Mouse (Mus musculus): Measurements from ENCODE around the gene Blvrb. TPM values are rescaled to one million over a fixed set of nuclear protein-coding genes. Genes with fewer than 3 reads are reported as not detected.
A peak's percentile ranks its signal among the peaks of the same experiment; 100 is the strongest.

The Blvrb gene
- polyA plus RNA-seq, 1 experiment from 2014 or later = 17.1 TPM

- H3K9me3 ChIP-seq = no peaks in the 10 kb centered on the region
- no peak for ATAC-seq (replicated peaks)
- WGBS = 53% methylated on average over 13 of the region's 13 CpGs
- no peak overlapping the region for H3K27ac ChIP-seq (replicated peaks)
- no peak overlapping the region for H3K9ac ChIP-seq (replicated peaks)
- H3K27me3 ChIP-seq = no peaks in the 10 kb centered on the region
- H3K4me3 ChIP-seq = no peak overlapping the region
- H3K4me1 ChIP-seq = 0 out of 2 replicates have a peak, but pooled peaks cover 7% of the 10 kb centered on the region
- H3K36me3 ChIP-seq = no peaks in the 10 kb centered on the region
- H3K4me2 ChIP-seq (replicated peaks) = no peak overlapping the region
Measured at GRCm38 (mm10) chr7:27452206-27452770, 4.5 kb downstream of the Blvrb start.

DNA sequence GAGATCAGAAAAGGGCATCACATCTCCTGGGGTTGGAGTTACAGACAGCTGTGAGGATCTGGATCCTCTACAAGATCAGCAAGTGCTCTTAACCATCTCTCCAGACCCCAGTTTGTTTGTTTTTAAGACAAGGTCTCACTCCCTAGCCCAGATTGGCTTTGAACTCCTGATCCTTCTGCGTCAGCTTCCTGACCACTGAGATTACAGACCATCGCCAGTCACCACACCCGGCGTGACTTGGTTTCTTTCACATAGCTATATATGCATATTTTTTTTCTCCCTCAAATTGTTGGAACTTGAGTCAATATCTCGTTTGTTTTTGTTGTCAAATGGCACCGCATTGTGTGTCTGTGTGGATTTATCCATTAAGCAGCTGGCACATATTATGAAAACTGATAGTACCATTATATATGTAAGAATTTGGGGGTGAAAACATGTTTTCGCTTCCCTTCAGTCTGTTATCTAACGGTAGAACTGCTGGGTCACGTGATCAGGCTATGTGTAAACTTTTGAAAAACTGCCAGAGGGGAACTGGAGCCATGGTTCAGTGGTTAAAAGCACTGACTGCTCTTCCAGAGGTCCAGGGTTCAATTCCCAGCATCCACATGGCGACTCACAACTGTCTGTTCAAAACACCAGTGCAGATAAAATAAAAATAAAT, 6.8 kb downstream of the Blvrb start:
- Histone ChIP-seq H3K9ac (replicated peaks) (no peak overlapping the region), H3K4me2 (replicated peaks) (no peak overlapping the region), H3K27ac (replicated peaks) (no peak overlapping the region), H3K9me3 (no peaks in the 10 kb centered on the region), H3K27me3 (no peaks in the 10 kb centered on the region), H3K4me3 (no peak overlapping the region), H3K36me3 (no peaks in the 10 kb centered on the region), H3K4me1 (no peaks in the 10 kb centered on the region)
- 83% methylated on average over 10 of the region's 10 CpGs for WGBS
- ATAC-seq (replicated peaks) = no peak

- no peaks in the 10 kb centered on the region for H3K36me3 ChIP-seq
- no peak overlapping the region for H3K4me2 ChIP-seq (replicated peaks)
- no peak overlapping the region for H3K27ac ChIP-seq (replicated peaks)
- no peak overlapping the region for H3K4me3 ChIP-seq
- no peak overlapping the region for H3K9ac ChIP-seq (replicated peaks)
- no peaks in the 10 kb centered on the region for H3K27me3 ChIP-seq
- no peaks in the 10 kb centered on the region for H3K4me1 ChIP-seq
- no peaks in the 10 kb centered on the region for H3K9me3 ChIP-seq
- WGBS = 86% methylated on average over 3 of the region's 3 CpGs
- ATAC-seq (replicated peaks) = no peak
Measured at GRCm38 (mm10) chr7:27455273-27455672, 7.5 kb downstream of the Blvrb start.

DNA sequence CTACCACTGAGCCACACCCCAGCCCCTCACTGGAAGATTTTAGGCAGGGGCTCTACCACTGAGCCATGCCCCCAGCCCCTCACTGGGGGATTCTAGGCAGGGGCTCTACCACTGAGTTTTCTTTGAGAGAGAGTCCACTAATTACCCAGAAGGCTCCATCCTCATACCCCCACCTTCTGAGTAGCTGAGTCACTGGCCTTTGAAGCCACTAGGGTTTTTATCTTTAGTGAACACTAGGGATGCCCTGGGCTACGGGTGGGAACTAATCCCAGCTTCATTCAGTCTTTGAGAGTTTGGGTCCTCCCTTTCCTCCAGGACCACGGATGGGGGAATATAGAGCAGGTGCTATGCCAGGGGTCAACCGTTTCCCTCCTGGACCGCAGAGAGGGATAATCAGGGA, 10.8 kb downstream of the Blvrb start:
- 86% methylated on average over 4 of the region's 4 CpGs for WGBS
- no peaks in the 10 kb centered on the region for H3K27me3 ChIP-seq
- H3K9ac ChIP-seq (replicated peaks) = no peak overlapping the region
- no peaks in the 10 kb centered on the region for H3K36me3 ChIP-seq
- H3K9me3 ChIP-seq = no peaks in the 10 kb centered on the region
- H3K4me3 ChIP-seq = no peak overlapping the region
- no peak overlapping the region for H3K27ac ChIP-seq (replicated peaks)
- no peak for ATAC-seq (replicated peaks)
- H3K4me1 ChIP-seq = no peaks in the 10 kb centered on the region
- H3K4me2 ChIP-seq (replicated peaks) = no peak overlapping the region

- Histone ChIP-seq H3K27me3 (no peaks in the 10 kb centered on the region), H3K4me2 (replicated peaks) (no peak overlapping the region), H3K4me1 (no peaks in the 10 kb centered on the region), H3K4me3 (no peak overlapping the region), H3K36me3 (no peaks in the 10 kb centered on the region), H3K27ac (replicated peaks) (no peak overlapping the region), H3K9me3 (no peaks in the 10 kb centered on the region), H3K9ac (replicated peaks) (no peak overlapping the region)
- no peak for ATAC-seq (replicated peaks)
- WGBS = 91% methylated on average over 5 of the region's 5 CpGs
Measured at GRCm38 (mm10) chr7:27459640-27460039, 11.9 kb downstream of the Blvrb start.

DNA sequence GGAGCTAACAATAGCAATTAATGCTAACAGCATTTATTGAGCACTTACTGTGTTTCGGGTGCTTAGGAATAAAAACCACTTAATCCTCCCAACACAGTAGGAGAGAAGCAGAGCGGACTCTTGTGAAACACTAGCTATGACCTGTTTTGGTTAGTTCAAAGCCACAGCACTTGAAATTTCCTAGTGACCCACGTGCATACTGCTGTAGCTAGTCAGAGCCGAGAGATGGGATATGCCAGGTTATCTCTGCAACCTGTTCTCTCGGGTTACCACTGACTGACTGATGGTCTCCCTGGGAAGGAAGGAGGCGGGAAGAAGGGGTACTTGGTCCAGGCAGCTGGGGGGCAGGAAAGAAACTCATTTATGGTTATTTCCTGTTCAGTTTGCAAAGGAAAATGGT, 12.7 kb downstream of the Blvrb start:
- WGBS = 84% methylated on average over 6 of the region's 6 CpGs
- no peak for ATAC-seq (replicated peaks)
- no peak overlapping the region for H3K4me3 ChIP-seq

DNA sequence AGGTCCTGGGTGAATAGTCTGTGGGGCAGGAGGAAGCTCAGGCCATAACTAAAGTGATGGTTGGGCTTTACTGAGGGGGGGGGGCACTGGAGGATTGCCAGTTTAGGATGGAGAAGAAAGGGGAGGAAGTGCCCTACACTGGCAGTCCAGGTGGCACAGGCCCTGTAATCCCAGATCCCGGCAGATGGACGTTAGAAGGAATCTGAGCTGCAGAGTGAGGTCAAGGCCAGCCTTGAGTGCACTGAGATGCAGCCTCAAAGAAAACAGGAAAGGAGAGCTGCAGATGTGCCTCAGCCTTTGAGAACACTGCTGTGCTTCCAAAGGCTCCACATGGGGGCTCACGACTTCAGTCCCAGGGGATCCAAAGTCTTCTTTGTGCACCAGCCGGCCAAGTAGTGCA, 19.9 kb downstream of the Blvrb start:
- ATAC-seq (replicated peaks) = no peak
- H3K4me2 ChIP-seq (replicated peaks) = no peak overlapping the region
- no peaks in the 10 kb centered on the region for H3K27me3 ChIP-seq
- no peak overlapping the region for H3K27ac ChIP-seq (replicated peaks)
- H3K4me1 ChIP-seq = peaks cover 5% of the 10 kb centered on the region; the same call in 1 of the 2 replicates
- H3K9ac ChIP-seq (replicated peaks) = no peak overlapping the region
- H3K9me3 ChIP-seq = no peaks in the 10 kb centered on the region
- no peaks in the 10 kb centered on the region for H3K36me3 ChIP-seq
- H3K4me3 ChIP-seq = no peak overlapping the region
- WGBS = 32% methylated on average over 4 of the region's 4 CpGs

More for the DNA sequence above, 12.7 kb downstream of the Blvrb start:
- no peaks in the 10 kb centered on the region for H3K4me1 ChIP-seq
- H3K27me3 ChIP-seq = no peaks in the 10 kb centered on the region
- H3K9me3 ChIP-seq = no peaks in the 10 kb centered on the region
- H3K4me2 ChIP-seq (replicated peaks) = no peak overlapping the region
- H3K27ac ChIP-seq (replicated peaks) = no peak overlapping the region
- H3K9ac ChIP-seq (replicated peaks) = no peak overlapping the region
- H3K36me3 ChIP-seq = no peaks in the 10 kb centered on the region

DNA sequence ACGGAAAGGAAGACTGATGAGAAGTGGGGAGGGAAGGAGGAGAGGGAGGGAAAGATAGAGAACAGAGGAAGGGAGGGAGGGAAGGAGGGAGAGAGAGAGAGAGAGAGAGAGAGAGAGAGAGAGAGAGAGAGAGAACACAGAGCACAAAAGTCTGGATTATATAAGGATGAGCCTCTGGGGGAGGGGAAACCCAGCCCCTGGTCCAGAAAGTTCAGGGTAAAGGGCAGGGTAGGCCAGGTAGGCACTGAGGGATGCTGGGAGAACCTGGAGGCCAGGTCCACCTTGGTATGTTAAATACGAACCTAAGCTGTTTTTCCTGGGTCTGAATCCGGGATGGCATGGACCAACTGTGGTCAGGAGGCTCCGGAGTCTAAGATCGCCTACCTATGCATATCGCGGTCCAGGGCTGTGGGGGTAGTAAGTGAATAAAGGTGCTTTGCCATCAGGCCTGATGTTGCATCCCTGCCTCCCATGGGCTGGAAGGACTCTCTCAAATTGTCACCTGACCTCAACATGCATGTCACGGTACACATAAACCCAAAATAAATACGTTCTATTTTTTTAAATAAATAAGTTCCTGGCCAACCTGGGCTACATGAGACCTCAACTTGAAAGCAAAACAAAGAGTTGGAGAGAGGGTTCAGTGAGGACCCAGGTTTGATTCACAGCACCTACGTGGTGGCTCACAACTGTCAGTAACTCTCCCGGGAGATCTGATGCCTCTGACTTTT, 23.8 kb downstream of the Blvrb start:
- no peak overlapping the region for H3K27ac ChIP-seq (replicated peaks)
- no peak overlapping the region for H3K4me2 ChIP-seq (replicated peaks)
- WGBS = 91% methylated on average over 11 of the region's 11 CpGs
- peaks cover 2% of the 10 kb centered on the region; the same call in 1 of the 2 replicates for H3K36me3 ChIP-seq
- H3K4me1 ChIP-seq = peaks cover 19% of the 10 kb centered on the region
- no peak overlapping the region for H3K4me3 ChIP-seq
- no peaks in the 10 kb centered on the region for H3K9me3 ChIP-seq
- H3K27me3 ChIP-seq = no peaks in the 10 kb centered on the region
- H3K9ac ChIP-seq (replicated peaks) = no peak overlapping the region
- ATAC-seq (replicated peaks) = no peak

- Histone ChIP-seq H3K4me1 (peaks cover 19% of the 10 kb centered on the region), H3K27me3 (no peaks in the 10 kb centered on the region), H3K4me2 (replicated peaks) (peak overlapping the region; percentile 86), H3K36me3 (peaks cover 7% of the 10 kb centered on the region; the same call in 1 of the 2 replicates), H3K27ac (replicated peaks) (peak overlapping the region; percentile 93), H3K4me3 (peak overlapping the region; percentile 77), H3K9me3 (no peaks in the 10 kb centered on the region), H3K9ac (replicated peaks) (no peak overlapping the region)
- WGBS = 28% methylated on average over 7 of the region's 7 CpGs
- no peak for ATAC-seq (replicated peaks)
Measured at GRCm38 (mm10) chr7:27472596-27472995, 24.8 kb downstream of the Blvrb start.

- Histone ChIP-seq H3K36me3 (peaks cover 7% of the 10 kb centered on the region; the same call in 1 of the 2 replicates), H3K4me1 (peaks cover 19% of the 10 kb centered on the region), H3K9me3 (no peaks in the 10 kb centered on the region), H3K27ac (replicated peaks) (peak within 1 kb of the TSS; percentile 93), H3K9ac (replicated peaks) (peak within 1 kb of the TSS; percentile 49), H3K4me3 (peak within 1 kb of the TSS; percentile 77), H3K4me2 (replicated peaks) (peak within 1 kb of the TSS; percentile 86), H3K27me3 (no peaks in the 10 kb centered on the region)
- ATAC-seq (replicated peaks) = peak; percentile 90
- WGBS = under 1% methylated on average over 36 of the region's 36 CpGs
Measured at GRCm38 (mm10) chr7:27473156-27473834, 25.5 kb downstream of the Blvrb start, which contains the start of gene Sertad3. TSS of gene Sertad3 (plus strand) at chr7:27473768.

DNA sequence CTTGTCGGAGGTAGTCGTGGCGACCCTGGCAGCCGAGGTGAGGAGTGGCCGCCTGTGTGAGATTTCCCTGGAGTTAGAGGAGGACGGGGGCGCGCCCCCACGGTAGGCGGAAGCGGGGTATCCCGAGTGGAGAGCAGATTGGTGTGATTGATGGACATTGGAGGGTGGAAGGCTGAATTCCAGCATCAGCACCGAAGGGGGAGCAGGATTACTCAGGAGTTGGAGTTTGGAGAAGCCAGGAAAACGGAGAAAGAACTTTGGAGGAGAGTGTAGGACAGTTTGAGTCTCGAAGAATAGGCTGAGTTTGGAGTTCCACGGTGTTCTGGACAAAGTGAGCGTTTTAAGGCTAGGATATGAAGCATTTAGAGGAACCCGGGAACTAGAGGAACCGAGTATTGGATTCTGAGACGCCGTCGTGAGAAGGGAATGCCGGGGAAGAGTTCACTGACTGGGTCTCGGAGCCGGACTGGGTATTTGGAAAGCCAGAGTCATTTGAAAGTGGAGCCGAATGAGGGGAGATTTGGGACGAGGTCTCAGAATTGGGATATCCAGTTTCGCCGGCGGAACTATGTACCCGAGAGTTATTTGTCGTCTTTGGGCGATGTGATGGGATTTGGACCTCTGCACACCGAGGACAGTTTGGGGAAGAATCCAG, 26.2 kb downstream of the Blvrb start:
- ATAC-seq (replicated peaks) = no peak
- H3K9me3 ChIP-seq = no peaks in the 10 kb centered on the region
- WGBS = under 1% methylated on average over 34 of the region's 34 CpGs

More for the DNA sequence above, 26.2 kb downstream of the Blvrb start:
- peak overlapping the region; percentile 77 for H3K4me3 ChIP-seq
- no peaks in the 10 kb centered on the region for H3K27me3 ChIP-seq
- H3K27ac ChIP-seq (replicated peaks) = peak overlapping the region; percentile 93
- H3K4me2 ChIP-seq (replicated peaks) = peak overlapping the region; percentile 86
- H3K36me3 ChIP-seq = peaks cover 7% of the 10 kb centered on the region; the same call in 1 of the 2 replicates
- H3K9ac ChIP-seq (replicated peaks) = peak overlapping the region; percentile 49
- H3K4me1 ChIP-seq = peaks cover 19% of the 10 kb centered on the region

Measured in forebrain, embryonic 15.5 days (tissue).